Mouse (Mus musculus): ENCODE data around the gene Rapgef3. TPM values are rescaled to one million over a fixed set of nuclear protein-coding genes. Genes with fewer than 3 reads are reported as not detected.

Rapgef3 gene
- polyA plus RNA-seq (2014; fragmentation: Nextera tagmentation; extraction: Ambion mirVana), result 7.2 and 8.8 TPM in 2 replicates

DNA sequence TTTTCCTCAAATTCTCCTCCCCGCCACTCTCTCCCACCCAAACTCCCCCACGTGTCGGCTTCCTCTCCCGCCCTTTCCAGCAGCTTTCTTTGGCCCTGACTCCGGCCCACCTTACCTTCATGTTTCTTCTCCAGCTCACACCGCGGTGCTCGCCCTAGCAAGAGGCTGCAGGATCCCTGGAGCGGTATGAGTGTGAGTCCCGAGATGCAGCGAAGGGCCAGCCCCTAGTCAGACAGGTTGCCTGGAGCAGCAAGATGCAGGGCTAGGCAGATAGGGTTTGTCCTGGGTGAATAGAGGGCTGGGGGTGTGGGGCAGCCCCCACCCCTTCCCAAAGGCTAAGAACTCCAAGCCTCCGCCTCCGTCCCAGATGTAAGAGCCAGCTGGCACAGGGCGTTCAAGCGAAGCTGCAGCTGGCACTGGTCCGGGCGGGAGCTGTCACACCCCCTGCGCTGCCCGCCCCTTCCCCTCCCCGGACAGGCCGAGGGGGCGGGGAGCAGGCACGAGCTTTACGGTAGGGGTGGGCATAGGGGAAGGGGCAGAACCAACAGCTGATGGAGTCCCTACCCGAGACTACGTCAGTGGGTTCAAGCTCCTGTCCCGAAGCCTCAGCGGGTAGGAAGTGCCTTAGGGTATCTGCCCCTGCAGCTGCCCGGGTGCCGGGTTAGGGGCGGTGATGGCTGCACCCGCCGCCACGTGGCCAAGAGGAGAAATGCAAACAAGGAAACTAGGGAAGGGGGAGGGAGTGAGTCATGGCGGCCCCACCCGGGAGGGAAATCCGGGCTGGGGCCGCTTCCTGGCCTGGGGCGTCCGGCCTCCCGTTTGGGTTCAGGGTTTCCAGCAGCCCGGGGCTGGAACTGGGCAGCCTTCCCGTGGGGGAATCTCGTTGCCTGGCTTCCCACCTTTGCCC lies at the start of gene Rapgef3:
Rapgef3 (minus strand) TSS at position 693 of the 907 bp plus-strand sequence.
- H3K9ac ChIP-seq (replicated peaks; ENCODE audit: low read length), result peak within 1 kb of the TSS; percentile 44
- peaks cover 16% of the 10 kb centered on the region; the same call in 1 of the 2 replicates for H3K27me3 ChIP-seq (ENCODE audit: control insufficient read depth, insufficient read depth, low read length)
- H3K27ac ChIP-seq (replicated peaks; ENCODE audit: low read depth, low read length), result peak within 1 kb of the TSS; percentile 52
- H3K9me3 ChIP-seq (ENCODE audit: control insufficient read depth, low read length), result no peaks in the 10 kb centered on the region
- peak within 1 kb of the TSS; percentile 43 for H3K4me3 ChIP-seq (replicated peaks; ENCODE audit: low read depth, low read length)
- 1% methylated on average over 44 of the region's 44 CpGs for whole genome bisulfite sequencing
- DNase-seq, result peak; percentile 77
- no peaks in the 10 kb centered on the region for H3K36me3 ChIP-seq (ENCODE audit: control insufficient read depth, insufficient read depth, low read length)
- H3K4me2 ChIP-seq (ENCODE audit: low read length), result peak within 1 kb of the TSS; percentile 87
- peak; percentile 76 for ATAC-seq (ENCODE audit: low FRiP score, low TSS enrichment)
- peaks cover 30% of the 10 kb centered on the region for H3K4me1 ChIP-seq (ENCODE audit: control insufficient read depth, insufficient read depth, low read length)

DNA sequence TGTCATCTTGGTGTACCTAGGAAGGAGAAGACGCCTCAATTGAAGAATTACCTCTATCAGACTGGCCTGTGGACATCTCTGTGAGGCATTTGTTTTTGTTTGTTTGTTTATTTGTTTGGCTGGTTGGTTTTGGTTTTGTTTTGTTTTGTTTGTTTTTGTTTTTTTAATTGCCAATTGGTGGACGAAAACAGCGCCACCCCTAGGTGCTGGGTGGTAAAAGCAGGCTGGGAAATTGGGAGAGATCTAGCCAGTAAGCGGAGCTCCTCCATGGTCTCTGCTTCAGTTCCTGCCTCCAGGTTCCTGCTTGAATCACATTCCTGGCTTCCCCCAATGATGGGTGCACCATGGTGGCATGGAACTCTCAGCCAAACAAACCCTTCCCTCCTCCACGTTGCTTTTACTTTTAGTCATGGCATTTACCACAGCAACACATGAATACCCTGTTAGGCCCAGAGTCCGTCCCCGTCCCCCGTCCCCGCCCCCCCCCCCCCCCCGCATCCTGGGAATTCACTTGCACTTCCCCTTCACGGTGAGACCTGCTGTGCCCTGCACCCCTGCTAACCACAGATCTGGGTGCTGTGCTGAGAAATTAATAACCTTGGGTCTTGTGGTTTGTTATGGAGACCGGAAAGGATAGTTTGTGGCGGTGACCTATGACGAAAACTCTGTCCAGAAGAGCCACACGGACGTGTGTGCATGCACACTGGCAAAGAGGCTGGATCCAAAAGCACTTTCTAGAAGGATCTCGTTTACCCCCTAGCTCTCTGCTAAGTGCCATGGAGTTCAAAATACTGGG lies 48.6 kb upstream of the Rapgef3 start:
- ATAC-seq (ENCODE audit: low FRiP score, low TSS enrichment), result no peak

DNA sequence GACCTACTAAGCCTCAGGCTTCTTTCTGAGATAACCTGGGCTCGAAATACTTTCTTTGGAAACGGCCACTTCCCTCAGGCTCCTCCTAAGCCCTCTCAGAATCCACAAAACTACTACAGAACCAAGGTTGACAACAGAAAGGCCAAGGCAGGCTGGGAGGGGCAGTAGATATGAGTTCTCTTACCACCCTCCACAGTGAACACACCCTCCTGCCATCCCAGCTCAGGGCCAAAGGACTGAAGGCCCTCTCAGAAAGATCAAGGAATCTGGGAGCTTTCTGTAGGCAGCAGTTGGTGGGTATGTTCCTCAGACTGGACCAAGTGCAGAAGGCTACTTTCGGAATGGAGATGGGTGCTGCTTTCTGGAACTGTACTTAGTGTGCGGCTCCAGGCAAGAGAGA lies 47.5 kb upstream of the Rapgef3 start:
- ATAC-seq (ENCODE audit: low FRiP score, low TSS enrichment) (no peak), DNase-seq (no peak)
- H3K4me1 ChIP-seq (ENCODE audit: control insufficient read depth, insufficient read depth, low read length), result peaks cover 22% of the 10 kb centered on the region
- H3K36me3 ChIP-seq (ENCODE audit: control insufficient read depth, insufficient read depth, low read length), result 0 out of 2 replicates have a peak, but pooled peaks cover 5% of the 10 kb centered on the region
- no peak overlapping the region for H3K27ac ChIP-seq (replicated peaks; ENCODE audit: low read depth, low read length)
- H3K27me3 ChIP-seq (ENCODE audit: control insufficient read depth, insufficient read depth, low read length), result no peaks in the 10 kb centered on the region
- no peak overlapping the region for H3K4me3 ChIP-seq (replicated peaks; ENCODE audit: low read depth, low read length)
- 95% methylated on average over 4 of the region's 4 CpGs for WGBS
- no peaks in the 10 kb centered on the region for H3K9me3 ChIP-seq (ENCODE audit: control insufficient read depth, low read length)
- H3K9ac ChIP-seq (replicated peaks; ENCODE audit: low read length), result no peak overlapping the region
- H3K4me2 ChIP-seq (ENCODE audit: low read length), result no peak overlapping the region

More for the DNA sequence above, 48.6 kb upstream of the Rapgef3 start:
- Histone ChIP-seq H3K4me3 (replicated peaks; ENCODE audit: low read depth, low read length) (no peak overlapping the region), H3K27me3 (ENCODE audit: control insufficient read depth, insufficient read depth, low read length) (no peaks in the 10 kb centered on the region), H3K36me3 (ENCODE audit: control insufficient read depth, insufficient read depth, low read length) (no peaks in the 10 kb centered on the region), H3K27ac (replicated peaks; ENCODE audit: low read depth, low read length) (no peak overlapping the region), H3K9me3 (ENCODE audit: control insufficient read depth, low read length) (no peaks in the 10 kb centered on the region), H3K4me2 (ENCODE audit: low read length) (no peak overlapping the region), H3K4me1 (ENCODE audit: control insufficient read depth, insufficient read depth, low read length) (peaks cover 22% of the 10 kb centered on the region), H3K9ac (replicated peaks; ENCODE audit: low read length) (no peak overlapping the region)
- 94% methylated on average over 17 of the region's 17 CpGs for WGBS
- no peak for DNase-seq

DNA sequence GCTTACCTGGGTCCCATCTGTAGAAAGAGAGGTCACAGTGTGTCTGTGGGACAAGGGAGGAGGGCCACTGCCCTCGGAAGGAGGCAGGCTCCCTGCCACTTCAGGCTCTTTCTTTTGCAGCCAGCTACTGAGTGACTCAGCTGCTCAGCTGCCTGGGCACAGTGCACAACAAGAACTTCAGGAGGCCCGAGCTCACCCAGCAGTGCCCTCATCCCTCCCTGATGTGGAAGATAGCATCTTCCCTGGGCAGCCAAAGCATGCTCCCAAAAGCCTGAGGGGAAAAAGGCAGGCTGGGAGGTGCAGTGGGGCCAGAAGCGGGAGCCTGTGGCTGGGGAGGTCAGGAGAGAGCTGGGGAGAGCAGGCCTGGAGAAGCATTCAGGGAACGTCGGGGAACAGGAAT lies 46.9 kb upstream of the Rapgef3 start:
- H3K36me3 ChIP-seq (ENCODE audit: control insufficient read depth, insufficient read depth, low read length), result peaks cover 11% of the 10 kb centered on the region; the same call in 1 of the 2 replicates
- ATAC-seq (ENCODE audit: low FRiP score, low TSS enrichment) (no peak), DNase-seq (no peak)
- H3K4me2 ChIP-seq (ENCODE audit: low read length), result no peak overlapping the region
- no peaks in the 10 kb centered on the region for H3K9me3 ChIP-seq (ENCODE audit: control insufficient read depth, low read length)
- no peak overlapping the region for H3K9ac ChIP-seq (replicated peaks; ENCODE audit: low read length)
- no peaks in the 10 kb centered on the region for H3K27me3 ChIP-seq (ENCODE audit: control insufficient read depth, insufficient read depth, low read length)
- H3K4me1 ChIP-seq (ENCODE audit: control insufficient read depth, insufficient read depth, low read length), result peaks cover 22% of the 10 kb centered on the region
- 53% methylated on average over 5 of the region's 5 CpGs for WGBS
- H3K27ac ChIP-seq (replicated peaks; ENCODE audit: low read depth, low read length), result no peak overlapping the region
- H3K4me3 ChIP-seq (replicated peaks; ENCODE audit: low read depth, low read length), result no peak overlapping the region

- peak overlapping the region; percentile 52; the same call in 1 of the 2 replicates for H3K27ac ChIP-seq (replicated peaks; ENCODE audit: low read depth, low read length)
- no peak overlapping the region for H3K9ac ChIP-seq (replicated peaks; ENCODE audit: low read length)
- peaks cover 20% of the 10 kb centered on the region for H3K36me3 ChIP-seq (ENCODE audit: control insufficient read depth, insufficient read depth, low read length)
- 48% methylated on average over 21 of the region's 21 CpGs for WGBS
- H3K27me3 ChIP-seq (ENCODE audit: control insufficient read depth, insufficient read depth, low read length), result no peaks in the 10 kb centered on the region
- no peaks in the 10 kb centered on the region for H3K9me3 ChIP-seq (ENCODE audit: control insufficient read depth, low read length)
- H3K4me1 ChIP-seq (ENCODE audit: control insufficient read depth, insufficient read depth, low read length), result peaks cover 22% of the 10 kb centered on the region
- no peak for ATAC-seq (ENCODE audit: low FRiP score, low TSS enrichment)
- peak; percentile 41 for DNase-seq
- no peak overlapping the region for H3K4me3 ChIP-seq (replicated peaks; ENCODE audit: low read depth, low read length)
- no peak overlapping the region for H3K4me2 ChIP-seq (ENCODE audit: low read length)
These were observed 45.9 kb upstream of the Rapgef3 start for GRCm38 (mm10) chr15:97813452-97814204.

- Histone ChIP-seq H3K27me3 (ENCODE audit: control insufficient read depth, insufficient read depth, low read length) (no peaks in the 10 kb centered on the region), H3K4me1 (ENCODE audit: control insufficient read depth, insufficient read depth, low read length) (peaks cover 22% of the 10 kb centered on the region), H3K9ac (replicated peaks; ENCODE audit: low read length) (no peak overlapping the region), H3K4me3 (replicated peaks; ENCODE audit: low read depth, low read length) (no peak overlapping the region), H3K9me3 (ENCODE audit: control insufficient read depth, low read length) (no peaks in the 10 kb centered on the region), H3K36me3 (ENCODE audit: control insufficient read depth, insufficient read depth, low read length) (peaks cover 28% of the 10 kb centered on the region), H3K27ac (replicated peaks; ENCODE audit: low read depth, low read length) (peak overlapping the region; percentile 37; the same call in 1 of the 2 replicates), H3K4me2 (ENCODE audit: low read length) (no peak overlapping the region)
- DNase-seq, result no peak
- ATAC-seq (ENCODE audit: low FRiP score, low TSS enrichment), result no peak
- WGBS, result 65% methylated on average over 7 of the region's 7 CpGs
These were observed 45.1 kb upstream of the Rapgef3 start for GRCm38 (mm10) chr15:97812875-97813274.

DNA sequence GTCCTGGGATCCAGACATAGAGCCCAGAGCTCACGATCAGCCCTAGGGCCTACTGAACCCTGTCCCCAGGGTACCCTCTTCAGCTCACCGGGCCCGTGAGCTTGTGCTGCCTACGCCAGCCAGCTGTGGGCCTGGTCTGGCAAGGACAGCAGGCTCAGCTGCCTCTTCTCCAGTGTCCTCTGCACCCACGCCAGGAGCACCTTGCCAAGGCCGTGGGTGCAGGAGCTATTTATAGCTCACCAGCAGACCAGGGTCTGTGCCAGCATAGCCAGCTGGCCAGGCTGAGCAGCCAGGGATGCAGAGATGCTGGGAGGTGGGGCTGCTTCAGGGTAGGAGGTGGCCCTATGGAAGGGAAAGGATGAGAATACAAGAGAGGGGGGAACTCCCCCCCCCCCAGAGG lies 44.4 kb upstream of the Rapgef3 start:
- Histone ChIP-seq H3K4me2 (ENCODE audit: low read length) (no peak overlapping the region), H3K27me3 (ENCODE audit: control insufficient read depth, insufficient read depth, low read length) (no peaks in the 10 kb centered on the region), H3K9me3 (ENCODE audit: control insufficient read depth, low read length) (no peaks in the 10 kb centered on the region), H3K9ac (replicated peaks; ENCODE audit: low read length) (no peak overlapping the region), H3K4me1 (ENCODE audit: control insufficient read depth, insufficient read depth, low read length) (peaks cover 22% of the 10 kb centered on the region), H3K4me3 (replicated peaks; ENCODE audit: low read depth, low read length) (no peak overlapping the region), H3K27ac (replicated peaks; ENCODE audit: low read depth, low read length) (peak overlapping the region; percentile 27; the same call in 1 of the 2 replicates), H3K36me3 (ENCODE audit: control insufficient read depth, insufficient read depth, low read length) (peaks cover 35% of the 10 kb centered on the region)
- ATAC-seq (ENCODE audit: low FRiP score, low TSS enrichment) (0 out of 2 replicates have a peak, but pooled peaks have one; percentile 31), DNase-seq (peak; percentile 44)
- WGBS, result 72% methylated on average over 6 of the region's 6 CpGs

GRCm38 (mm10) chr15:97811307-97811706 lies 43.5 kb upstream of the Rapgef3 start:
- Histone ChIP-seq H3K9me3 (ENCODE audit: control insufficient read depth, low read length) (no peaks in the 10 kb centered on the region), H3K4me2 (ENCODE audit: low read length) (no peak overlapping the region), H3K4me1 (ENCODE audit: control insufficient read depth, insufficient read depth, low read length) (peaks cover 22% of the 10 kb centered on the region), H3K4me3 (replicated peaks; ENCODE audit: low read depth, low read length) (no peak overlapping the region), H3K27ac (replicated peaks; ENCODE audit: low read depth, low read length) (no peak overlapping the region), H3K27me3 (ENCODE audit: control insufficient read depth, insufficient read depth, low read length) (no peaks in the 10 kb centered on the region), H3K9ac (replicated peaks; ENCODE audit: low read length) (no peak overlapping the region), H3K36me3 (ENCODE audit: control insufficient read depth, insufficient read depth, low read length) (peaks cover 44% of the 10 kb centered on the region)
- DNase-seq (no peak), ATAC-seq (ENCODE audit: low FRiP score, low TSS enrichment) (no peak)
- 88% methylated on average over 9 of the region's 9 CpGs for WGBS

Measured in midbrain, embryonic 14.5 days (tissue).